Mouse (Mus musculus) heart, postnatal 36 days (tissue): ENCODE results near the gene Calr3. TPM values are rescaled to one million over a fixed set of nuclear protein-coding genes. Genes with fewer than 3 reads are reported as not detected.

Source experiments
- DNase-seq, 2 experiments: peaks; one replicate each; pipeline ENCODE4 v3.0.0; 2021 to 2022
- intact Hi-C: fragments of 180-260 bp; cut with DNase I; formaldehyde crosslinking; loops from one replicate; pipeline ENCODE4 v1.15.1; 2025
- total RNA-seq, 2 experiments: library from RNA; stranded (reverse); gene quantifications; 2 replicates each; pipeline ENCODE4 v1.2.3; 2021

The Calr3 gene
- 10 to 100 TPM; 17.1 to 22.0 TPM for total RNA-seq

GRCm38 (mm10) chr8:72443338-72443993, at the start of gene Calr3, which contains the start of gene 1700030K09Rik:
Gene Calr3 (minus strand): TSS chr8:72443870.
Gene 1700030K09Rik (plus strand): TSS chr8:72443880.
- peak; percentile 95 to 97 for DNase-seq
- intact Hi-C loops = no loop called here

GRCm38 (mm10) chr8:72493381-72493780, 49.7 kb upstream of the Calr3 start:
- intact Hi-C loops = loop anchor here (2.0 to 5.0 kb wide), 2 partner anchors 55 to 71 kb away; partner anchors contain the start of genes Eps15l1 and Med26

GRCm38 (mm10) chr8:72492622-72493081, 49.0 kb upstream of the Calr3 start:
- intact Hi-C loops = loop anchor here (2.0 to 5.0 kb wide), 2 partner anchors 56 to 70 kb away; partner anchors contain the start of genes Eps15l1 and Med26
- DNase-seq = peak; percentile 99

More at GRCm38 (mm10) chr8:72493381-72493780, 49.7 kb upstream of the Calr3 start:
- no peak for DNase-seq

- intact Hi-C loops = loop anchor here (2.0 to 5.0 kb wide), 3 partner anchors 15 to 70 kb away; partner anchors contain the start of genes Eps15l1 and Med26
- DNase-seq = no peak
These were observed 48.3 kb upstream of the Calr3 start, which contains the start of gene Slc35e1 for GRCm38 (mm10) chr8:72491680-72492621. Gene Slc35e1 (minus strand): TSS chr8:72492614.

GRCm38 (mm10) chr8:72491017-72491416, 47.3 kb upstream of the Calr3 start:
- intact Hi-C loops = loop anchor here (2.0 to 5.0 kb wide), 2 partner anchors 14 to 69 kb away; partner anchors contain the start of gene Eps15l1
- DNase-seq = no peak

- intact Hi-C loops = no loop called here
- DNase-seq = no peak
These were observed 43.3 kb upstream of the Calr3 start for GRCm38 (mm10) chr8:72487014-72487413.

- intact Hi-C loops = no loop called here
- DNase-seq = peak; percentile 49 to 53
These were observed 42.0 kb upstream of the Calr3 start for GRCm38 (mm10) chr8:72485456-72486199.

- DNase-seq = peak; percentile 95 to 96
- intact Hi-C loops = loop anchor here (5.0 kb wide), 2 partner anchors 233 to 247 kb away; partner anchors contain the start of genes Ap1m1 and Sin3b
These were observed 31.3 kb upstream of the Calr3 start, which contains the start of gene Cherp for GRCm38 (mm10) chr8:72474826-72475546. Gene Cherp (minus strand): TSS chr8:72475226.

- no peak for DNase-seq
- intact Hi-C loops = loop anchor here (5.0 kb wide), 1 partner anchor 228 kb away; the partner anchor contains the start of gene Ap1m1
These were observed 27.0 kb upstream of the Calr3 start for GRCm38 (mm10) chr8:72470684-72471083.

- DNase-seq = no peak
- intact Hi-C loops = loop anchor here (5.0 kb wide), 1 partner anchor 228 kb away; the partner anchor contains the start of gene Ap1m1
These were observed 26.3 kb upstream of the Calr3 start for GRCm38 (mm10) chr8:72469984-72470383.

GRCm38 (mm10) chr8:72469243-72469642, 25.6 kb upstream of the Calr3 start:
- DNase-seq = no peak
- intact Hi-C loops = no loop called here

GRCm38 (mm10) chr8:72464211-72464610, 20.5 kb upstream of the Calr3 start:
- no peak for DNase-seq
- intact Hi-C loops = no loop called here

- intact Hi-C loops = no loop called here
- no peak for DNase-seq
These were observed 16.3 kb upstream of the Calr3 start for GRCm38 (mm10) chr8:72459881-72460533.

- intact Hi-C loops = no loop called here
- no peak for DNase-seq
These were observed 14.8 kb upstream of the Calr3 start for GRCm38 (mm10) chr8:72458457-72458856.

- no peak for DNase-seq
- intact Hi-C loops = no loop called here
These were observed 14.1 kb upstream of the Calr3 start for GRCm38 (mm10) chr8:72457806-72458205.

GRCm38 (mm10) chr8:72455317-72455716, 11.6 kb upstream of the Calr3 start:
- intact Hi-C loops = no loop called here
- DNase-seq = no peak

GRCm38 (mm10) chr8:72453904-72454303, 10.2 kb upstream of the Calr3 start:
- intact Hi-C loops = no loop called here
- DNase-seq = no peak

- DNase-seq = no peak
- intact Hi-C loops = no loop called here
These were observed 7.8 kb upstream of the Calr3 start for GRCm38 (mm10) chr8:72451516-72451915.

- no peak for DNase-seq
- intact Hi-C loops = no loop called here
These were observed 1.4 kb upstream of the Calr3 start for GRCm38 (mm10) chr8:72445071-72445470.
